Comparison of ENCODE assay signal across 20 mouse cellular contexts in genomic region chr6:115577941-115578340, GRCm38 (mm10). TPM values are rescaled to one million over a fixed set of nuclear protein-coding genes. Genes with fewer than 3 reads are reported as not detected.
DNase-seq lines count a peak whose midpoint lies in the region; ATAC-seq lines count a peak whose summit lies in the region.
"Had no signal": no experiment of that assay in that cellular context is flagged by ENCODE, and none has a peak within 500 bp of the region (broad histone marks: within the 10 kb centered on the region; RNA-seq: fewer than 3 reads in every experiment).

No protein-coding gene starts in this region.

- H3K4me3 ChIP-seq in forebrain, embryonic 14.5 days (ENCODE audit: low read depth, low read length), result no peak overlapping the region
- H3K4me3 ChIP-seq in forebrain, embryonic 12.5 days (replicated peaks), result no peak overlapping the region
- H3K4me3 ChIP-seq: embryonic facial prominence, embryonic 13.5 days; forebrain, embryonic 13.5 days; heart, embryonic 12.5 days; hindbrain, embryonic 10.5 days had no signal

- H3K9me3 ChIP-seq in forebrain, embryonic 14.5 days (replicated peaks; ENCODE audit: control insufficient read depth, low read length), result no peaks in the 10 kb centered on the region
- H3K9me3 ChIP-seq in forebrain, embryonic 12.5 days, result no peaks in the 10 kb centered on the region
- H3K9me3 ChIP-seq: embryonic facial prominence, embryonic 13.5 days; forebrain, embryonic 13.5 days; G1E; heart, embryonic 12.5 days; hindbrain, embryonic 10.5 days had no signal

- H3K4me1 ChIP-seq in forebrain, embryonic 14.5 days (ENCODE audit: control insufficient read depth, insufficient read depth, low read length), result no peaks in the 10 kb centered on the region
- no peaks in the 10 kb centered on the region for H3K4me1 ChIP-seq in forebrain, embryonic 12.5 days
- H3K4me1 ChIP-seq: embryonic facial prominence, embryonic 13.5 days; forebrain, embryonic 13.5 days; heart, embryonic 12.5 days; hindbrain, embryonic 10.5 days had no signal

- no peak for ATAC-seq in forebrain, embryonic 14.5 days
- no peak for ATAC-seq in forebrain, embryonic 12.5 days (ENCODE audit: low FRiP score)
- ATAC-seq in activated CD4-positive, CD25-positive, alpha-beta regulatory T cell, adult 4 months, result peak; percentile 54
- ATAC-seq: forebrain, embryonic 13.5 days; intestine, postnatal 0 days had no signal

- H3K27me3 ChIP-seq in forebrain, embryonic 14.5 days (replicated peaks; ENCODE audit: control insufficient read depth, insufficient read depth, low read length), result no peaks in the 10 kb centered on the region
- no peaks in the 10 kb centered on the region for H3K27me3 ChIP-seq in forebrain, embryonic 12.5 days
- H3K27me3 ChIP-seq: embryonic facial prominence, embryonic 13.5 days; forebrain, embryonic 13.5 days; heart, embryonic 12.5 days had no signal

- H3K36me3 ChIP-seq in forebrain, embryonic 14.5 days (ENCODE audit: control insufficient read depth, insufficient read depth, low read length), result peaks cover 66% of the 10 kb centered on the region
- H3K36me3 ChIP-seq in forebrain, embryonic 12.5 days (replicated peaks), result peaks cover 60% of the 10 kb centered on the region

- 85% methylated on average over 9 of the region's 9 CpGs for WGBS in forebrain, embryonic 14.5 days
- WGBS in forebrain, embryonic 12.5 days, result 87% methylated on average over 9 of the region's 9 CpGs

- no peak overlapping the region for H3K27ac ChIP-seq in forebrain, embryonic 14.5 days (ENCODE audit: low read depth, low read length)
- no peak overlapping the region for H3K27ac ChIP-seq in forebrain, embryonic 12.5 days
- H3K27ac ChIP-seq: embryonic facial prominence, embryonic 13.5 days; forebrain, embryonic 13.5 days; hindbrain, embryonic 10.5 days; hindbrain, embryonic 14.5 days had no signal

- H3K4me2 ChIP-seq in forebrain, embryonic 14.5 days (ENCODE audit: low read length), result no peak overlapping the region
- no peak overlapping the region for H3K4me2 ChIP-seq in forebrain, embryonic 12.5 days
- H3K4me2 ChIP-seq: embryonic facial prominence, embryonic 13.5 days; forebrain, embryonic 13.5 days; heart, embryonic 12.5 days; hindbrain, embryonic 14.5 days had no signal

- H3K9ac ChIP-seq in forebrain, embryonic 14.5 days (ENCODE audit: low read length), result no peak overlapping the region
- H3K9ac ChIP-seq in forebrain, embryonic 12.5 days, result no peak overlapping the region
- H3K9ac ChIP-seq: embryonic facial prominence, embryonic 13.5 days; forebrain, embryonic 13.5 days; heart, embryonic 12.5 days; hindbrain, embryonic 14.5 days had no signal

- peak; percentile 7 for DNase-seq in forebrain, embryonic 14.5 days (ENCODE audit: low spot score)
- DNase-seq in CD4-positive helper T cell, adult 2 months (ENCODE audit: low read depth, low spot score), result peak; percentile 83
- DNase-seq in naive thymus-derived CD4-positive, alpha-beta T cell, adult 2 months (ENCODE audit: low read depth), result peak; percentile 25
- no peak for DNase-seq in thymus, adult 18-20 months
- DNase-seq in kidney, postnatal 25 days, result no peak
- DNase-seq: adrenal gland, postnatal 10 days; B cell, adult 2 months; cerebellum, adult 11-12 months; cerebellum, adult 9-11 months; cerebellum, postnatal 36 days; gastrocnemius, postnatal 25 days had no signal

RNA-seq across cellular contexts. Expression of gene Mkrn2os, which starts 14.4 kb away (rescaled TPM):
- 0.14 and 0.30 TPM in 2 replicates for polyA plus RNA-seq in forebrain, embryonic 14.5 days (2014; fragmentation: Nextera tagmentation; extraction: Ambion mirVana)
- polyA plus RNA-seq in forebrain, embryonic 12.5 days (2016; fragmentation: Nextera tagmentation; extraction: Ambion mirVana), result 0.28 and 0.32 TPM in 2 replicates
- under 1 TPM; 0.19 to 0.40 TPM for polyA plus RNA-seq in activated CD4-positive, CD25-positive, alpha-beta regulatory T cell, adult 4 months (2017; shearing (Covaris generic))
- polyA plus RNA-seq: G1E had no signal

RNA-seq across cellular contexts. Expression of gene Mkrn2, which starts 23.8 kb away (rescaled TPM):
- polyA plus RNA-seq in forebrain, embryonic 14.5 days (2014; fragmentation: Nextera tagmentation; extraction: Ambion mirVana), result 44.0 and 47.2 TPM in 2 replicates
- 26.5 and 28.2 TPM in 2 replicates for polyA plus RNA-seq in forebrain, embryonic 12.5 days (2016; fragmentation: Nextera tagmentation; extraction: Ambion mirVana)
- polyA plus RNA-seq in activated CD4-positive, CD25-positive, alpha-beta regulatory T cell, adult 4 months (2017; shearing (Covaris generic)), result 10 to 100 TPM; 23.3 to 29.6 TPM

RNA-seq across cellular contexts. Expression of gene Tsen2, which starts 33.5 kb away (rescaled TPM):
- polyA plus RNA-seq in forebrain, embryonic 14.5 days (2014; fragmentation: Nextera tagmentation; extraction: Ambion mirVana), result 40.9 and 45.8 TPM in 2 replicates
- polyA plus RNA-seq in forebrain, embryonic 12.5 days (2016; fragmentation: Nextera tagmentation; extraction: Ambion mirVana), result 30.3 and 30.9 TPM in 2 replicates
- 10 to 100 TPM in 1 of 2 experiments, 1 to 10 TPM in 1; 9.8 to 12.4 TPM for polyA plus RNA-seq in activated CD4-positive, CD25-positive, alpha-beta regulatory T cell, adult 4 months (2017; shearing (Covaris generic))

Comparison
In these comparisons a context has a peak if more than half of its experiments do, and no peak if none do; other contexts are left out.
1. DNase-seq: peak in forebrain, embryonic 14.5 days (single experiment), CD4-positive helper T cell, adult 2 months (single experiment) and naive thymus-derived CD4-positive, alpha-beta T cell, adult 2 months (single experiment); none in thymus, adult 18-20 months (0 of 2) and kidney, postnatal 25 days (0 of 2).